In genomic region chr2:128697566-128697965, GRCm38 (mm10) we compare ENCODE assay signal across 9 mouse cellular contexts. TPM values are rescaled to one million over a fixed set of nuclear protein-coding genes. Genes with fewer than 3 reads are reported as not detected.
DNase-seq lines count a peak whose midpoint lies in the region; ATAC-seq lines count a peak whose summit lies in the region.
"Had no signal": no experiment of that assay in that cellular context is flagged by ENCODE, and none has a peak within 500 bp of the region (broad histone marks: within the 10 kb centered on the region; RNA-seq: fewer than 3 reads in every experiment).

No protein-coding gene starts in this region.

- no peaks in the 10 kb centered on the region for H3K36me3 ChIP-seq in heart, embryonic 13.5 days
- peaks cover 10% of the 10 kb centered on the region for H3K36me3 ChIP-seq in embryonic facial prominence, embryonic 10.5 days (replicated peaks)
- H3K36me3 ChIP-seq in hindbrain, embryonic 14.5 days (replicated peaks; ENCODE audit: control insufficient read depth, insufficient read depth) = no peaks in the 10 kb centered on the region
- no peaks in the 10 kb centered on the region for H3K36me3 ChIP-seq in midbrain, embryonic 15.5 days (replicated peaks)

- no peaks in the 10 kb centered on the region for H3K27me3 ChIP-seq in heart, embryonic 13.5 days (replicated peaks)
- H3K27me3 ChIP-seq in embryonic facial prominence, embryonic 10.5 days (replicated peaks; ENCODE audit: low read depth, poor library complexity, severe bottlenecking) = no peaks in the 10 kb centered on the region
- peaks cover 13% of the 10 kb centered on the region for H3K27me3 ChIP-seq in hindbrain, embryonic 14.5 days (ENCODE audit: control insufficient read depth, insufficient read depth, low read length)
- H3K27me3 ChIP-seq in midbrain, embryonic 15.5 days (replicated peaks) = peaks cover 17% of the 10 kb centered on the region

- 44% methylated on average over 5 of the region's 5 CpGs for WGBS in heart, embryonic 13.5 days
- WGBS in embryonic facial prominence, embryonic 10.5 days = 60% methylated on average over 5 of the region's 5 CpGs
- 57% methylated on average over 5 of the region's 5 CpGs for WGBS in hindbrain, embryonic 14.5 days
- 48% methylated on average over 5 of the region's 5 CpGs for WGBS in midbrain, embryonic 15.5 days

- intact Hi-C loops in heart, postnatal 14 days (cut with DNase I) = loop anchor here (10.0 kb wide), 1 partner anchor 237 kb away; no protein-coding TSS in a partner anchor

- DNase-seq in heart, postnatal 14 days = no peak
- no peak for DNase-seq in embryonic facial prominence, embryonic 10.5 days (ENCODE audit: low spot score)
- DNase-seq in hindbrain, embryonic 14.5 days (ENCODE audit: low spot score) = no peak
- DNase-seq in right cerebral cortex, postnatal 10 days (ENCODE audit: low spot score in 2 of 2) = no peak
- DNase-seq in thymus, adult 18-20 months = no peak
- DNase-seq in adrenal gland, postnatal 10 days = no peak

- peak overlapping the region; percentile 26 for H3K9ac ChIP-seq in heart, embryonic 13.5 days
- peak overlapping the region; percentile 43; the same call in 1 of the 2 replicates for H3K9ac ChIP-seq in hindbrain, embryonic 14.5 days
- H3K9ac ChIP-seq in midbrain, embryonic 15.5 days = no peak overlapping the region

- ATAC-seq in heart, embryonic 13.5 days (ENCODE audit: extremely low read depth, insufficient number of reproducible peaks, low FRiP score, low TSS enrichment) = no peak
- ATAC-seq in hindbrain, embryonic 14.5 days (ENCODE audit: low FRiP score) = no peak
- ATAC-seq in midbrain, embryonic 15.5 days (replicated peaks) = no peak

- H3K4me3 ChIP-seq in heart, embryonic 13.5 days = peak overlapping the region; percentile 66; the same call in 1 of the 2 replicates
- peak overlapping the region; percentile 78; the same call in 1 of the 2 replicates for H3K4me3 ChIP-seq in embryonic facial prominence, embryonic 10.5 days
- peak overlapping the region; percentile 39; the same call in 1 of the 2 replicates for H3K4me3 ChIP-seq in hindbrain, embryonic 14.5 days (replicated peaks; ENCODE audit: low read length)
- H3K4me3 ChIP-seq in midbrain, embryonic 15.5 days = 0 out of 2 replicates have a peak overlapping the region, but pooled peaks have one; percentile 45

- no peak overlapping the region for H3K27ac ChIP-seq in heart, embryonic 13.5 days (replicated peaks)
- peak overlapping the region; percentile 91; the same call in 1 of the 2 replicates for H3K27ac ChIP-seq in embryonic facial prominence, embryonic 10.5 days (replicated peaks)
- no peak overlapping the region for H3K27ac ChIP-seq in hindbrain, embryonic 14.5 days
- H3K27ac ChIP-seq in midbrain, embryonic 15.5 days = no peak overlapping the region

- H3K4me1 ChIP-seq in heart, embryonic 13.5 days = peaks cover 21% of the 10 kb centered on the region
- H3K4me1 ChIP-seq in embryonic facial prominence, embryonic 10.5 days = peaks cover 30% of the 10 kb centered on the region
- peaks cover 13% of the 10 kb centered on the region; the same call in 1 of the 2 replicates for H3K4me1 ChIP-seq in hindbrain, embryonic 14.5 days (replicated peaks; ENCODE audit: control insufficient read depth, insufficient read depth, low read length)
- H3K4me1 ChIP-seq in midbrain, embryonic 15.5 days = peaks cover 20% of the 10 kb centered on the region

- H3K4me2 ChIP-seq in heart, embryonic 13.5 days = peak overlapping the region; percentile 74
- peak overlapping the region; percentile 81 for H3K4me2 ChIP-seq in hindbrain, embryonic 14.5 days (replicated peaks)
- H3K4me2 ChIP-seq in midbrain, embryonic 15.5 days = peak overlapping the region; percentile 95

- H3K9me3 ChIP-seq in heart, embryonic 13.5 days = no peaks in the 10 kb centered on the region
- no peaks in the 10 kb centered on the region for H3K9me3 ChIP-seq in embryonic facial prominence, embryonic 10.5 days
- no peaks in the 10 kb centered on the region for H3K9me3 ChIP-seq in hindbrain, embryonic 14.5 days (ENCODE audit: control insufficient read depth, low read length)
- no peaks in the 10 kb centered on the region for H3K9me3 ChIP-seq in midbrain, embryonic 15.5 days

RNA-seq across cellular contexts. Expression of gene Mertk, which starts 1.2 kb away (rescaled TPM):
- 3.9 and 4.0 TPM in 2 replicates for polyA plus RNA-seq in heart, embryonic 13.5 days (2015; fragmentation: Nextera tagmentation; extraction: Ambion mirVana)
- total RNA-seq in heart, postnatal 14 days (2021) = 1 to 10 TPM; 6.5 to 8.0 TPM
- polyA plus RNA-seq in embryonic facial prominence, embryonic 10.5 days (2016; fragmentation: Nextera tagmentation; extraction: Ambion mirVana) = 9.3 and 12.2 TPM in 2 replicates
- 2.2 and 2.6 TPM in 2 replicates for polyA plus RNA-seq in hindbrain, embryonic 14.5 days (2014; fragmentation: Nextera tagmentation; extraction: Ambion mirVana)
- polyA plus RNA-seq in midbrain, embryonic 15.5 days (2015; fragmentation: Nextera tagmentation; extraction: Ambion mirVana) = 1.5 and 1.8 TPM in 2 replicates
- total RNA-seq in adrenal gland, postnatal 10 days (2021) = 10 to 100 TPM in 1 of 2 experiments, 1 to 10 TPM in 1; 10.0 to 12.9 TPM
- total RNA-seq: granulocyte monocyte progenitor cell, adult 5-6 weeks had no signal

RNA-seq across cellular contexts. Expression of gene Anapc1, which starts 10.4 kb away (rescaled TPM):
- polyA plus RNA-seq in heart, embryonic 13.5 days (2015; fragmentation: Nextera tagmentation; extraction: Ambion mirVana) = 38.8 and 42.9 TPM in 2 replicates
- 10 to 100 TPM; 50.6 to 51.0 TPM for total RNA-seq in heart, postnatal 14 days (2021)
- 83.1 and 93.4 TPM in 2 replicates for polyA plus RNA-seq in embryonic facial prominence, embryonic 10.5 days (2016; fragmentation: Nextera tagmentation; extraction: Ambion mirVana)
- polyA plus RNA-seq in hindbrain, embryonic 14.5 days (2014; fragmentation: Nextera tagmentation; extraction: Ambion mirVana) = 55.7 and 55.8 TPM in 2 replicates
- polyA plus RNA-seq in midbrain, embryonic 15.5 days (2015; fragmentation: Nextera tagmentation; extraction: Ambion mirVana) = 50.8 and 52.8 TPM in 2 replicates
- total RNA-seq in adrenal gland, postnatal 10 days (2021) = 10 to 100 TPM; 60.5 to 85.7 TPM
